Mouse (Mus musculus) lung, embryonic 14.5 days (tissue): Measurements from ENCODE around the gene Pmel. TPM values are rescaled to one million over a fixed set of nuclear protein-coding genes. Genes with fewer than 3 reads are reported as not detected.

Source experiments
- ATAC-seq: fragments of 200-750 bp; cut with Nextera tagmentation; 2 replicates; pipeline ENCODE4 v1.8.0; 2017; ENCODE audit warnings: mild to moderate bottlenecking, moderate TSS enrichment, moderate library complexity; ENCODE audit not compliant: insufficient read depth
- DNase-seq: peaks from one replicate; pipeline ENCODE4 v3.0.0-alpha.2; 2015
- H3K27ac ChIP-seq: fragments of 300-500 bp; sonication (generic); 2 replicates; pipeline ENCODE4 v1.5.1; 2014; ENCODE audit warnings: low read depth, mild to moderate bottlenecking, moderate library complexity
- H3K27me3 ChIP-seq: fragments of 300-500 bp; sonication (generic); 2 replicates; pipeline ENCODE4 v1.6.1; 2014; ENCODE audit warnings: low read length, control low read depth; ENCODE audit not compliant: insufficient read depth
- H3K36me3 ChIP-seq: fragments of 300-500 bp; sonication (generic); 2 replicates; pipeline ENCODE4 v1.6.1; 2014; ENCODE audit warnings: control low read depth; ENCODE audit not compliant: insufficient read depth
- H3K4me1 ChIP-seq: fragments of 300-500 bp; sonication (generic); 2 replicates; pipeline ENCODE4 v1.6.1; 2014; ENCODE audit warnings: antibody characterized with exemption, control low read depth; ENCODE audit not compliant: insufficient read depth
- H3K4me2 ChIP-seq: fragments of 300-500 bp; sonication (generic); 2 replicates; pipeline ENCODE4 v1.6.1; 2014; ENCODE audit warnings: mild to moderate bottlenecking
- H3K4me3 ChIP-seq: fragments of 300-500 bp; sonication (generic); 2 replicates; pipeline ENCODE4 v1.5.1; 2014; ENCODE audit warnings: low read depth, low read length
- H3K9ac ChIP-seq: fragments of 300-500 bp; sonication (generic); 2 replicates; pipeline ENCODE4 v1.6.1; 2014
- H3K9me3 ChIP-seq: fragments of 300-500 bp; sonication (generic); 2 replicates; pipeline ENCODE4 v1.6.1; 2016; ENCODE audit warnings: low read depth, low read length, control low read depth
- CTCF ChIP-seq: IDR thresholded peaks from 2 replicates; pipeline ENCODE4 v1.5.1; 2016; ENCODE audit warnings: antibody characterized with exemption, low read depth
- WGBS: fragments of 180-500 bp; shearing (Covaris S2); extraction: QIAGEN DNeasy Blood & Tissue Kit; methylation state at CpG from one replicate; pipeline ENCODE4 v1.1.7; 2014; 5-methylcytosine and 5-hydroxymethylcytosine counted together
- polyA plus RNA-seq: library from polyadenylated mRNA; unstranded; fragments of >200 nt; fragmentation: Nextera tagmentation; extraction: Ambion mirVana; gene quantifications from 2 replicates; pipeline ENCODE4 v1.2.1, GENCODE M21; 2014

The Pmel gene
- 1.4 TPM in 2 replicates for polyA plus RNA-seq

DNA sequence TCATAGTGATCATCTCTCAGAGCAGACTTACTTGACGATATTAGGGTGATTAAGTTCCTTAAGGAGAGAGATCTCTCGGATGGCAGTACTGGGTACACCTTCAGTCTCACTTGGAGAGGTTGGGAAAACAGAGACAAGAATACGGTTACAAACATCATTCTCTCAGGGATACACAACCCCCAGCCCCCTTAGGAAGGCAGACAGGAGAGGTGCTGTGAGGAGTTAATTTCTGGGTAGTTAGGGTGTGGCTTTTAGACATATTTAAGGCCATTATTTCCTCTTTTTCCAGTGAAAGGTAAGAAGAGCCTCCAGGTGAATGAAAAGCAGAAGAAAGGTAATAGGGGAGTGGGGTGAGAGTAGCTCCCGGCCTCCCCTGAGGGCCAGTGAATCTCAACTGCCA lies at the start of gene Pmel:
Gene Pmel, plus strand, starts transcription at position 301 of the 400 bp plus-strand sequence.
- WGBS, result 5% methylated on average over 4 of the region's 4 CpGs
- TF ChIP-seq CTCF, result no peak

DNA sequence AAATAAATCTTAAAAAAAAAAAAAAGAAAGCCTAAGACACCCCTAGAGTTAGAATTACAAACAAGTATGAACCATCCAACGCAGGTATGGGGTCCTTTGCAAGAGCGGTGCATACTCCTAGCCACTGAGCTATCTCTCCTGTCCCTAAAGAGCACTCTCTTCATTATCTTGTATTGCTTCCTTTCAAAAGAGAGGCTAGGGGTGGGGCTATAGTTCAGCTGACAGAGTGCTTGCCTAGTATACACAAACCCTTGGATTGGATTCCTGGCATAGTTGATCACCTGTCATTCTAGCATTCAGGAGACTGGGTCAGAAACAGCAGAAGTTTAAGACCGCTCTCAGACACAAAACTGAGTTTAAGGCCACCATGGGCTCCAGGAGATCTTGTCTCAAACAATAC lies 48.7 kb upstream of the Pmel start:
- H3K36me3 ChIP-seq, result no peaks in the 10 kb centered on the region
- H3K27ac ChIP-seq, result no peak overlapping the region
- no peaks in the 10 kb centered on the region for H3K27me3 ChIP-seq
- ATAC-seq (peak; percentile 62; the same call in 1 of the 2 replicates), DNase-seq (peak; percentile 17)
- 46% methylated on average over 3 of the region's 3 CpGs for WGBS
- H3K4me2 ChIP-seq, result no peak overlapping the region
- H3K4me3 ChIP-seq, result no peak overlapping the region
- H3K4me1 ChIP-seq, result no peaks in the 10 kb centered on the region
- H3K9ac ChIP-seq, result no peak overlapping the region
- H3K9me3 ChIP-seq, result no peaks in the 10 kb centered on the region
- no peak for TF ChIP-seq CTCF

More for the DNA sequence above, at the start of gene Pmel:
- Histone ChIP-seq H3K9ac (peak within 1 kb of the TSS; percentile 88), H3K9me3 (no peaks in the 10 kb centered on the region), H3K4me3 (peak within 1 kb of the TSS; percentile 83), H3K4me1 (peaks cover 3% of the 10 kb centered on the region; the same call in 1 of the 2 replicates), H3K4me2 (peak within 1 kb of the TSS; percentile 62), H3K36me3 (peaks cover 45% of the 10 kb centered on the region), H3K27ac (peak within 1 kb of the TSS; percentile 99), H3K27me3 (no peaks in the 10 kb centered on the region)
- DNase-seq (no peak), ATAC-seq (no peak)

DNA sequence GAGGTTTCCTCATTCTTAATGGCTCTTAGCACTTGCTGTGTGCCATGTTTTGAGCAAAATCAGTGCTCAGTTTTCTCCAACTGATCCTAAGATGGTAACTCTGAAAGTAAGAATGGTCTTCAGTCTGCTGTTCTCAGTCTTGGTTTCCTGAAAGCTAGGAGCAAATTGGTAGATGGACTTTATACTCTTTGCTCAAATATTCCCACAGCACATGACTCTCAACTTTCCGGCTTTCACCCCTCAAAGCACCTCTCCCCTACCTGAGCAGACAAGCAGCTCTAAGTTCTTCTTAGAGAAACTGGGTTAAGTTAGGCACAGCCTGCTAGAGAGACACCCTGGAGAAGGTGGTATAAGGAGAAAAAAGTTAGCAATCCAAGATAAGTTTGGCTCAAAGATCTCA lies 47.3 kb upstream of the Pmel start:
- H3K36me3 ChIP-seq, result no peaks in the 10 kb centered on the region
- TF ChIP-seq CTCF, result no peak
- no peak for ATAC-seq

DNA sequence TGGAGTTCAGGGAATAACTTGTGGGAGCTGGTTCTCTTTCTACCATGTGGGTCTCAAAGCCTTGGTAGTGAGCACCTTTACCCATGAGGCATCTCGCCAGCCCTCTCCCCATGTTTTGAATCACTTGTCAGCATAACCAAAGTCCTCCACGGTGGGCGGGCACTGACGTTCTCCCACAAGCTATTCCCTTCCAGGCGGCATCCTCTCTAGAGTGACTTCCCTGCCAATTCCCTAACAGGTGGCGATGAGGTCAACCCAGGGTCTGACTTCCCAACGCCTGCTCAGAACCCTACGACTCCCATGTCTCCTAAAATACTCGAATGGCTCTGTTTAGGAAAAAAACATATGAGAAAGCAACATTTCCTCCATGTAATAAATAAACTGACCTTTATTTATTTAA lies 46.2 kb upstream of the Pmel start:
- DNase-seq (no peak), ATAC-seq (no peak)
- no peak overlapping the region for H3K4me2 ChIP-seq
- H3K27me3 ChIP-seq, result no peaks in the 10 kb centered on the region
- no peaks in the 10 kb centered on the region for H3K9me3 ChIP-seq
- no peaks in the 10 kb centered on the region for H3K36me3 ChIP-seq
- H3K27ac ChIP-seq, result no peak overlapping the region
- 49% methylated on average over 9 of the region's 9 CpGs for WGBS
- no peak for TF ChIP-seq CTCF
- H3K4me1 ChIP-seq, result no peaks in the 10 kb centered on the region
- H3K9ac ChIP-seq, result no peak overlapping the region
- H3K4me3 ChIP-seq, result no peak overlapping the region

More for the DNA sequence above, 47.3 kb upstream of the Pmel start:
- Histone ChIP-seq H3K27ac (no peak overlapping the region), H3K27me3 (no peaks in the 10 kb centered on the region), H3K4me1 (no peaks in the 10 kb centered on the region), H3K9ac (no peak overlapping the region), H3K4me3 (no peak overlapping the region), H3K4me2 (no peak overlapping the region), H3K9me3 (no peaks in the 10 kb centered on the region)
- DNase-seq, result no peak
- 82% methylated on average over 1 of the region's 1 CpGs for WGBS

DNA sequence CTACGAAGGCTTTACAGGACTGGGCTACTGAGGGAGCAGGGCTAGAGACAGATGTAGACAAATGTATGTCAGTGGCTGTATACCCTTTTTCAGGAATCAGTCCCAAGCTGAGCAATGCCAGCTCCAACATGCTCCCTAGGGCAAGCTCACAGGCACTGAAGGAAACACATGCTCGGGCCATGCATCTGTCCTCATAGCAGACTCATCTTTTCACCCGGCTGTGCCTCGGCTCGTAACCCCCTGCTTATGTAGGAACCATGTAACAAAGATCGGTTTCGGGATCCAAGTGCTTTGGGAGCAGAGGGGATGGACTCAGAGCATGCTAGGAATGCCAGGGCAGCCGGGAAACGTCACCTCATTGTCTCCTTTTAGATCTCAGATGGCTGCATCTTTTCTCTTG lies 44.5 kb upstream of the Pmel start:
- Histone ChIP-seq H3K27me3 (no peaks in the 10 kb centered on the region), H3K9me3 (no peaks in the 10 kb centered on the region), H3K9ac (no peak overlapping the region), H3K4me2 (no peak overlapping the region), H3K4me3 (no peak overlapping the region), H3K36me3 (no peaks in the 10 kb centered on the region), H3K4me1 (no peaks in the 10 kb centered on the region), H3K27ac (no peak overlapping the region)
- TF ChIP-seq CTCF, result no peak
- WGBS, result 38% methylated on average over 9 of the region's 9 CpGs
- DNase-seq (no peak), ATAC-seq (no peak)

DNA sequence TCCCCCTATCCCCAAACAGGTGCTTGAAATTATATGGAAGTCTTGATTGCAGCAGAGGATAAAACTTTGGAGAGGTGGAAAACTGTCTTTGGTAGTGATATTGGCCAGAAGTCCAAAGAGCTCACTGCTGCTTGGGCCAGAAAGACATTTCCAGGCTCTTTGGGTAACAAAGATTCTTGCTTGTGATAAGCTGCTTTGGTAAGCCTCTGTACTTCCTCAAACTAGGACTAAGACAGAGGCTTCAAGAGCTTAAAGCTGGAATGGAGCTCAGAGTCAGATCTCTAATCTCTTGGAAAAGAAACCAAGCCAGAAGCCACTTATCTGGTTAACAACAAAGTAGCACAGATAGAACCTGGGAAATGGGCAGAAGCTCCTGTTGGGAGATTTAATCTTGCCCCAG lies 41.5 kb upstream of the Pmel start:
- H3K27me3 ChIP-seq, result no peaks in the 10 kb centered on the region
- no peak for ATAC-seq
- no peak overlapping the region for H3K4me3 ChIP-seq
- H3K9ac ChIP-seq, result no peak overlapping the region
- no peak overlapping the region for H3K4me2 ChIP-seq
- H3K4me1 ChIP-seq, result no peaks in the 10 kb centered on the region
- no peak for TF ChIP-seq CTCF
- H3K36me3 ChIP-seq, result no peaks in the 10 kb centered on the region
- H3K27ac ChIP-seq, result no peak overlapping the region
- DNase-seq, result no peak
- H3K9me3 ChIP-seq, result no peaks in the 10 kb centered on the region

DNA sequence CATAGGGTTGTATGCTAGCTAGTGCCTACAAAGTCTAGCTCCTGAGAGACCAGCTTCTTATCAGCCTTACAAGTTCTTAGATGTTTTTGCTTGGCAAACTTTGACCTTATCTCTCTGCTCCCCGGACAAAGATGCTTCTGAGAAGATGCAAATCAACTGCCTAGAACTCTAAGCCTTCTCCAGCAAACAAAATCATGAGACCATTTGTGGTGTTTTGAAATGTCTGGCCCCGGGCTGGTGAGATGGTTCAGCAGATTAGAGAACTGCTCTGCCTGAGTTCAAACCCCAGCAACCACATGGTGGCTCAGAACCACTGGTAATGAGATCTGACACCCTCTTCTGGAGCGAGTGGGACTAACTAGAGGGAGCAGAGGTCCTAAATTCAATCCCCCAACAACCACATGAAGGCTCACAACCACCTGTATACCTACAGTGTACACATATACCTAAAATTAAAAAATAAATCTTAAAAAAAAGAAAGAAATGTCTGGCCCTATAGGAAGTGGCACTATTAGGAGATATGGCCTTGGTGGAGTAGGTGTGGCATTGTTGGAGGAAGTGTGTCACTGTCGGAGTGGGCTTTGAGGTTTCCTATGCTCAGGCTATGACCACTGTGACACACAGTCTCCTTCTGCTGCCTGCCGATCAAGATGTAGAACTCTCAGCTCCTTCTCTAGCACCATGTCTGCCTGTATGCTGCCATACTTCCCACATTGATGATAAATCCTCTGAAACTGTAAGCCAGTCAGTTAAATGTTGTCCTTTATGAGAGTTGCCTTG lies 40.4 kb upstream of the Pmel start:
- H3K27me3 ChIP-seq, result no peaks in the 10 kb centered on the region
- no peak overlapping the region for H3K4me3 ChIP-seq
- 48% methylated on average over 5 of the region's 5 CpGs for WGBS
- ATAC-seq (no peak), DNase-seq (no peak)
- H3K9me3 ChIP-seq, result no peaks in the 10 kb centered on the region
- H3K27ac ChIP-seq, result no peak overlapping the region
- no peak overlapping the region for H3K4me2 ChIP-seq
- no peak overlapping the region for H3K9ac ChIP-seq
- no peaks in the 10 kb centered on the region for H3K4me1 ChIP-seq
- no peaks in the 10 kb centered on the region for H3K36me3 ChIP-seq
- TF ChIP-seq CTCF, result no peak
